Mouse (Mus musculus): ENCODE measurements around the gene Gm904. TPM values are rescaled to one million over a fixed set of nuclear protein-coding genes. Genes with fewer than 3 reads are reported as not detected.

Gene Gm904
- not detected for total RNA-seq (2023)

DNA sequence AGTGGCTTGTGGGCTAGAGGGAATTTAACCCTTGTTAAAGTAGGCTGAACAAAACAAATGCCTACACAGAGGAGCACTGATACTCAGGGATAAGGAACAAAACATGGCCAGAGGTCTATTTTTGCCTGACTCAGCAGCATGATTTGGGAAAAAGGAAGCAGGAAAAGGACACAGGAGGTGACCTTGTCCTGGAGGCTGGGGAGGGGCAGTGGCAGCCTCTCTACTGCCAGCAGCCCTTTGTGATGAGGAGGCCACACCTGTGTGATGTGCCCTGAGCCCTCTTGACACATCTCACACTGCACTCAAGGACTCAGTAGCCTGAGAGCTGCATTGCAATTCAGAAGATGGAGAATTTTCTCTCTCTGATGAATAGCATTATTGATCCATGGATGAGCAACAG lies at the start of gene Gm904:
Gene Gm904 (plus strand): TSS at position 301 of the 400 bp plus-strand sequence.

Other genes with a start within 250 kb of the Gm904 start
- 10 to 100 TPM in 1 of 2 experiments, 1 to 10 TPM in 1; 8.6 to 18.1 TPM for gene Fbxw17, start 225.4 kb upstream of the Gm904 start, total RNA-seq (2023)
- not detected for gene Gm47429, start 199.3 kb upstream of the Gm904 start, total RNA-seq (2023)
- gene Nutm2, start 175.9 kb upstream of the Gm904 start, total RNA-seq (2023): not detected
- not detected for gene Gm8765, start 55.1 kb downstream of the Gm904 start, total RNA-seq (2023)